Mouse (Mus musculus) heart, embryonic 16.5 days (tissue): ENCODE data around the gene B3galt5. TPM values are rescaled to one million over a fixed set of nuclear protein-coding genes. Genes with fewer than 3 reads are reported as not detected.
A peak's percentile ranks its signal among the peaks of the same experiment; 100 is the strongest.
"Not testable (repeated sequence)": the region's sequence is repeated elsewhere in the genome, so short reads cannot be mapped to it uniquely, and the experiment has no call there.

Experiments used
- ATAC-seq: fragments of 200-750 bp; cut with Nextera tagmentation; replicated peaks from 2 replicates; pipeline ENCODE4 v1.8.0; 2017; ENCODE audit warnings: moderate number of reproducible peaks; ENCODE audit not compliant: insufficient read depth, low FRiP score; ENCODE audit errors: extremely low read depth
- H3K27ac ChIP-seq: fragments of 300-500 bp; sonication (generic); 2 replicates; pipeline ENCODE4 v1.5.1; 2014; ENCODE audit warnings: mild to moderate bottlenecking, low read length, control low read depth, moderate library complexity
- H3K27me3 ChIP-seq: fragments of 300-500 bp; sonication (generic); 2 replicates; pipeline ENCODE4 v1.6.1; 2014; ENCODE audit warnings: low read length, mixed read lengths; ENCODE audit not compliant: control insufficient read depth, insufficient read depth
- H3K36me3 ChIP-seq: fragments of 300-500 bp; sonication (generic); 2 replicates; pipeline ENCODE4 v1.6.1; 2014; ENCODE audit not compliant: control insufficient read depth, insufficient read depth
- H3K4me1 ChIP-seq: fragments of 300-500 bp; sonication (generic); 2 replicates; pipeline ENCODE4 v1.6.1; 2014; ENCODE audit warnings: low read length, mixed read lengths; ENCODE audit not compliant: control insufficient read depth, insufficient read depth
- H3K4me2 ChIP-seq: fragments of 300-500 bp; sonication (generic); 2 replicates; pipeline ENCODE4 v1.6.1; 2014; ENCODE audit warnings: low read depth, mild to moderate bottlenecking, control low read depth, low read length
- H3K4me3 ChIP-seq: fragments of 300-500 bp; sonication (generic); 2 replicates; pipeline ENCODE4 v1.5.1; 2014; ENCODE audit warnings: mild to moderate bottlenecking, control low read depth, low read length
- H3K9ac ChIP-seq: fragments of 300-500 bp; sonication (generic); 2 replicates; pipeline ENCODE4 v1.6.1; 2014; ENCODE audit warnings: low read length, control low read depth
- H3K9me3 ChIP-seq: fragments of 300-500 bp; sonication (generic); replicated peaks from 2 replicates; pipeline ENCODE4 v1.6.1; 2016; ENCODE audit warnings: low read length; ENCODE audit not compliant: control insufficient read depth
- WGBS: fragments of 180-500 bp; shearing (Covaris S2); extraction: QIAGEN DNeasy Blood & Tissue Kit; methylation state at CpG from one replicate; pipeline ENCODE4 v1.1.7; 2014; 5-methylcytosine and 5-hydroxymethylcytosine counted together
- polyA plus RNA-seq: library from polyadenylated mRNA; unstranded; fragments of >200 nt; fragmentation: Nextera tagmentation; extraction: Ambion mirVana; gene quantifications from 2 replicates; pipeline ENCODE4 v1.2.1, GENCODE M21; 2015

Gene B3galt5
- polyA plus RNA-seq, 1 experiment from 2014 or later = 0.70 TPM

- H3K36me3 ChIP-seq = no peaks in the 10 kb centered on the region
- H3K4me2 ChIP-seq = no peak overlapping the region
- H3K9ac ChIP-seq = no peak overlapping the region
- no peak overlapping the region for H3K4me3 ChIP-seq
- H3K4me1 ChIP-seq = no peaks in the 10 kb centered on the region
- 85% methylated on average over 8 of the region's 8 CpGs for WGBS
- no peak for ATAC-seq
- H3K9me3 ChIP-seq = no peaks in the 10 kb centered on the region
- no peak overlapping the region for H3K27ac ChIP-seq
- no peaks in the 10 kb centered on the region for H3K27me3 ChIP-seq
Observed at GRCm38 (mm10) chr16:96317803-96318202, 82.2 kb downstream of the B3galt5 start.

- Histone ChIP-seq H3K4me3 (no peak overlapping the region), H3K27me3 (no peaks in the 10 kb centered on the region), H3K9me3 (no peaks in the 10 kb centered on the region), H3K9ac (no peak overlapping the region), H3K4me2 (no peak overlapping the region), H3K27ac (no peak overlapping the region), H3K36me3 (no peaks in the 10 kb centered on the region), H3K4me1 (no peaks in the 10 kb centered on the region)
- ATAC-seq = no peak
- 74% methylated on average over 1 of the region's 1 CpGs for WGBS
Observed at GRCm38 (mm10) chr16:96322739-96323138, 87.1 kb downstream of the B3galt5 start.

DNA sequence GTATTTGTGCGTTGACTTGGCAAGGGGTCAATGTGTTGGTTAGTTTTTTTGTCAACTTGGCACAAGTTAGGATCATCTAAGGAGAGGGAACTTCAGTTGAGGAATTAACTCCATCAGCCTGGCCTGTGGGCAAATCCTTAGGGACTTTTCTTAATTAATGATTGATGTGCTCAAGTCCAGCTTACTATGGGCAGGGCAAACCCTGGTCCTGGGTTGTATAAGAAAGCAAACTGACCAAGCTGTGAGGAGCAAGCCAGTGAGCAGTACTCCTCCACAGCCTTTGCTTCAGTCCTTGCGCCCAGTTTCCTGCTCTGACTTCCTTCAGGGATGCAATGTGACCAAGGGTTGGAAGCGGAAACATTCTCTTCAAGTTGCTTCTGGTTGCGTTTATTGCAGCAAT, 87.6 kb downstream of the B3galt5 start:
- no peak for ATAC-seq

DNA sequence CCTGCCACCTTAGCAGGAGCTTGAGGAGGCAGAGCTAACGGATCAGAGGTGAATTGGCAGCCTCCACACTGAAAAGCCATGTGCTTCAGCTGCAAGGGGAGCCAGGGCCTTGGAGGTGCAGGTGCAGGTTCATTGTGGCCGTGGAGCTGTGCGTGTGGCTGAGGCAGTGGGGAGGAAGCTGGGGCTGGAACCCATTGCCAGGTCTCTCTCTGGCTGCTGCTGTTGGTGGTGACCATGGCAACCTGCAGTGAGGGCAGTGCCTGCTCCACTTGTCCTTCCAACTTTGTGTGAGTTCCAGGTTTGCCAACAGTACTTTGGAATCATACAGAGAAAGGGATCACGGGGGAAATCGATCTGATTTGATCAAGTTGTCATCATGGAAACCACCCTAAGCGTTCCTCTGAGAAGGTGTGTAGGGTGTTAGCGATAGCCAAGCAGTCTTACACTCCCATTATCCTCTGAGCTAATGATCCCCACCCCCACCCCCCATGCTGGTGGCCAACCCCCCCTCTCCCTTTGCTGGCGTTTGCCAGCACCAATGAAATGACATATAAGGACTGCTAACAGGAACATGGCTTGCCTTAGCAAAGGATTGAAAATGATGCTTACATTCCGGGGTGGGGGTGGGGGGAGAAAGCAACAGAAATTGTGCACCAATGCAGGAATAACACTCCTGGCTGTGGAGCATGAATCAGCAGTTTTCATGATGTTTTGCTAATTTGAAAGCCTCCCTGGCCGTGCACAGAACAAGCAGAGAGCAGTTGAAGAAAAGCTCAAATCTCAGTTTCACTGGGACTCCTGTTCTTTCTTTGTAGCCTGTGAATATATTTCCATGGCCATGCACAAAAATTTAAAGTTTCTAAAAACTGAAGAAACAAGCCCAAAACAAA, 90.8 kb downstream of the B3galt5 start:
- 39% methylated on average over 10 of the region's 10 CpGs for WGBS
- H3K27ac ChIP-seq = no peak overlapping the region
- no peaks in the 10 kb centered on the region for H3K36me3 ChIP-seq
- no peaks in the 10 kb centered on the region for H3K4me1 ChIP-seq
- ATAC-seq = peak; percentile 63; the same call in 1 of the 2 replicates
- no peaks in the 10 kb centered on the region for H3K9me3 ChIP-seq
- no peak overlapping the region for H3K9ac ChIP-seq
- H3K4me3 ChIP-seq = no peak overlapping the region
- no peaks in the 10 kb centered on the region for H3K27me3 ChIP-seq
- no peak overlapping the region for H3K4me2 ChIP-seq

More for the DNA sequence above, 87.6 kb downstream of the B3galt5 start:
- no peak overlapping the region for H3K4me2 ChIP-seq
- 83% methylated on average over 4 of the region's 4 CpGs for WGBS
- no peak overlapping the region for H3K27ac ChIP-seq
- no peak overlapping the region for H3K4me3 ChIP-seq
- H3K4me1 ChIP-seq = no peaks in the 10 kb centered on the region
- no peak overlapping the region for H3K9ac ChIP-seq
- no peaks in the 10 kb centered on the region for H3K36me3 ChIP-seq
- no peaks in the 10 kb centered on the region for H3K9me3 ChIP-seq
- H3K27me3 ChIP-seq = no peaks in the 10 kb centered on the region

DNA sequence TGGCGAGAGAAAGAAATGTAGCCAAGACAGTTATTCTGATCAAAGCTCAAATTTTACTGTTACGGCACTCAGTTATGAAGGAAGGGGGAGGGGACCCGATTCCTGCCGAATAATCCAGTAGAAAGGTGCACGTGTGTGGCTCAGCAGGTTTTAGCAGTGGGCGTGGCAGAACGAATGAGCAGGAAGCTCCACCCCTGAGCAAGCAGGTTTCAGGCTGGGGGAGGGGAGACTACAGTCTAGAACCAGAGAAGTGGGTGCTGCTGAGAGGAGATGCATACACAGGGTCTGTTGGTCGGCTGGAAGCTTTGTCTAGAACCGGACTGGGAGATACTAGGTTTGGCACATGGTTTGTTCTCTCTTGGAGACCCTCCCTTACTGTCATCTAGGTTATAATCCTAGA, 91.7 kb downstream of the B3galt5 start:
- H3K27ac ChIP-seq, ATAC-seq, H3K9ac ChIP-seq, H3K36me3 ChIP-seq, H3K27me3 ChIP-seq, H3K4me1 ChIP-seq, H3K4me3 ChIP-seq, H3K4me2 ChIP-seq, H3K9me3 ChIP-seq: not testable (repeated sequence)
- WGBS = 24% methylated on average over 9 of the region's 9 CpGs

GRCm38 (mm10) chr16:96339570-96339969, 104.0 kb downstream of the B3galt5 start:
- Histone ChIP-seq H3K9me3 (peaks cover 3% of the 10 kb centered on the region; the same call in 1 of the 2 replicates), H3K9ac (no peak overlapping the region), H3K36me3 (no peaks in the 10 kb centered on the region), H3K4me2 (no peak overlapping the region), H3K4me3 (no peak overlapping the region), H3K4me1 (no peaks in the 10 kb centered on the region), H3K27ac (no peak overlapping the region), H3K27me3 (no peaks in the 10 kb centered on the region)
- WGBS = 72% methylated on average over 4 of the region's 4 CpGs
- no peak for ATAC-seq

DNA sequence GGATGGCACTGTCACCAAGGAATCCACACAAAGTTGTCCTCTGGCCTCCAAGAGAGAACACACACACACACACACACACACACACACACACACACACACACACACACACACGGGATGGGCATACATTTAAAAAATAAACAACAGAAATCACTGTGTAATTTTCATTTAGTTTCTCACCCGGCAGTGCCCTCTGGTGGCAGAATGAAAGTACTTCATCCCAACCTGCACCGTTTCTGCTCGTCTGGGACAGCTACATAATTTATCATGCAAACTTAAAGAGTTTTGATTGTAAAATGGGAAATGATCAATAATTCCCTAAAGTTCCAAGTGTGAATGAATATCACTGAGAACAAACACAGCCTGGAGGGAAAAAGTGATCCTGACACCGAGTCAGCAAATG, 105.7 kb downstream of the B3galt5 start:
- Histone ChIP-seq H3K27me3 (no peaks in the 10 kb centered on the region), H3K9ac (no peak overlapping the region), H3K4me1 (no peaks in the 10 kb centered on the region), H3K36me3 (no peaks in the 10 kb centered on the region), H3K4me2 (no peak overlapping the region), H3K4me3 (no peak overlapping the region), H3K9me3 (peaks cover 3% of the 10 kb centered on the region; the same call in 1 of the 2 replicates), H3K27ac (no peak overlapping the region)
- ATAC-seq = no peak
- WGBS = 10% methylated on average over 5 of the region's 5 CpGs

- ATAC-seq = no peak
- Histone ChIP-seq H3K36me3 (no peaks in the 10 kb centered on the region), H3K9ac (no peak overlapping the region)
Observed at GRCm38 (mm10) chr16:96341945-96342344, 106.3 kb downstream of the B3galt5 start.

DNA sequence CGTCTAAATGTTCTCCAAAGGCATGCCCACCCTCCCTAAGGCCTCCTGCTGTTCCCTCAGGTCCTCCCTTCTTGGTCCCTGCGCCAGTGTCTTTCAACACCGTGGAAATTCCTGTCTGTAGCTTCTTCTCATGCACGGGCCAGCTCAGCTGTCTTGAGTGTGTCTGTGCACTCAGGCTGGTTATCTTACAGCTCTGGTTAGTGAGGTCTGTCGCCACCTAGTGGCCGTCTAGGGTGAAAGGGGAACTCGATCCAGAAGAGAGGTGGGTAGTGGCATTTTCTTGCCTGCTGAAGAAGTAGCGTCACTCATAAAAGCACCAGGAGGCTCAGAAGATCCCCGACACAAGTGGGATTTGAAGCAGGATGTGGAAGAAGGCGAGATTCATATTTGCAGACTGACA, 109.5 kb downstream of the B3galt5 start:
- Histone ChIP-seq H3K27ac (no peak overlapping the region), H3K4me1 (no peaks in the 10 kb centered on the region), H3K9me3 (no peaks in the 10 kb centered on the region), H3K27me3 (no peaks in the 10 kb centered on the region), H3K4me3 (no peak overlapping the region), H3K4me2 (peak overlapping the region; percentile 20), H3K9ac (0 out of 2 replicates have a peak overlapping the region, but pooled peaks have one; percentile 20), H3K36me3 (no peaks in the 10 kb centered on the region)
- ATAC-seq = peak; percentile 68; the same call in 1 of the 2 replicates
- 4% methylated on average over 10 of the region's 10 CpGs for WGBS

More at GRCm38 (mm10) chr16:96341945-96342344, 106.3 kb downstream of the B3galt5 start:
- no peak overlapping the region for H3K27ac ChIP-seq
- H3K27me3 ChIP-seq = no peaks in the 10 kb centered on the region
- no peaks in the 10 kb centered on the region for H3K4me1 ChIP-seq
- H3K9me3 ChIP-seq = peaks cover 3% of the 10 kb centered on the region; the same call in 1 of the 2 replicates
- no peak overlapping the region for H3K4me3 ChIP-seq
- WGBS = 78% methylated on average over 4 of the region's 4 CpGs
- H3K4me2 ChIP-seq = no peak overlapping the region
